Mouse (Mus musculus) intestine, embryonic 14.5 days (tissue): Measurements from ENCODE around the gene Daam1. TPM values are rescaled to one million over a fixed set of nuclear protein-coding genes. Genes with fewer than 3 reads are reported as not detected.

ENCODE experiments used
- ATAC-seq: fragments of 200-750 bp; cut with Nextera tagmentation; replicated peaks from 2 replicates; pipeline ENCODE4 v1.8.0; 2017; ENCODE audit warnings: low read depth, moderate number of reproducible peaks, moderate TSS enrichment, moderate library complexity; ENCODE audit not compliant: low FRiP score, low TSS enrichment
- DNase-seq: peaks from one replicate; pipeline ENCODE4 v3.0.0-alpha.2; 2018; ENCODE audit warnings: low spot score
- H3K27ac ChIP-seq: fragments of 300-500 bp; sonication (generic); 2 replicates; pipeline ENCODE4 v1.5.1; 2014; ENCODE audit warnings: low read depth, mild to moderate bottlenecking, control low read depth
- H3K27me3 ChIP-seq: fragments of 300-500 bp; sonication (generic); replicated peaks from 2 replicates; pipeline ENCODE4 v1.6.1; 2014; ENCODE audit warnings: low read length, control low read depth; ENCODE audit not compliant: control insufficient read depth, insufficient read depth
- H3K36me3 ChIP-seq: fragments of 300-500 bp; sonication (generic); 2 replicates; pipeline ENCODE4 v1.6.1; 2014; ENCODE audit warnings: low read length, control low read depth; ENCODE audit not compliant: control insufficient read depth, insufficient read depth
- H3K4me1 ChIP-seq: fragments of 300-500 bp; sonication (generic); replicated peaks from 2 replicates; pipeline ENCODE4 v1.6.1; 2014; ENCODE audit warnings: low read length, control low read depth, mixed read lengths; ENCODE audit not compliant: control insufficient read depth, insufficient read depth
- H3K4me2 ChIP-seq: fragments of 300-500 bp; sonication (generic); 2 replicates; pipeline ENCODE4 v1.6.1; 2014; ENCODE audit warnings: low read length
- H3K4me3 ChIP-seq: fragments of 300-500 bp; sonication (generic); 2 replicates; pipeline ENCODE4 v1.5.1; 2014; ENCODE audit warnings: low read depth, low read length, control low read depth, mixed read lengths
- H3K9ac ChIP-seq: fragments of 300-500 bp; sonication (generic); 2 replicates; pipeline ENCODE4 v1.6.1; 2014; ENCODE audit warnings: mild to moderate bottlenecking, low read length
- H3K9me3 ChIP-seq: fragments of 300-500 bp; sonication (generic); 2 replicates; pipeline ENCODE4 v1.6.1; 2016; ENCODE audit warnings: low read length, control low read depth; ENCODE audit not compliant: control insufficient read depth
- WGBS: fragments of 180-500 bp; shearing (Covaris S2); extraction: QIAGEN DNeasy Blood & Tissue Kit; methylation state at CpG from one replicate; pipeline ENCODE4 v1.1.7; 2014; 5-methylcytosine and 5-hydroxymethylcytosine counted together
- polyA plus RNA-seq: library from polyadenylated mRNA; unstranded; fragments of >200 nt; fragmentation: Nextera tagmentation; extraction: Ambion mirVana; gene quantifications from 2 replicates; pipeline ENCODE4 v1.2.1, GENCODE M21; 2014

Gene Daam1
- polyA plus RNA-seq, 1 experiment from 2014 or later = 15.6 TPM

DNA sequence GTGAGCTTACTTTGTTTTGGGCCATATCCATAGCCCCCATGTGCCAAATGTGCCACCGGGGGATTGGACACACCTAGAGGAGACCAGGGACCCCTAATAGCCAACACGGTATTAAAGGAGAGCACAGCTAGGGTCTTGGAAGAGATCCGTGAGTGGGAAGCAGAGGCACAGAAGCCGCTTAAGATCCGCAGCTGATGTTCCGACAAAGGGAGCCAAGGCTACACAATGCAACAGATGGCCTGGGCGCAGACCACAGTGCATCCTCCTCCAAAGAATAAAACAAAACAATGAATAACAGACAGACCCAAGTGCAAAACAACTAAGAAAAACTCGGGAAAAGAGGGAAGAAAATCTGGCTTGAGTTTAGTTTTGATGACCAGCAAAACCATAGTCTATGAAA lies 165.0 kb downstream of the Daam1 start:
- H3K4me1 ChIP-seq = no peaks in the 10 kb centered on the region
- no peak overlapping the region for H3K9ac ChIP-seq
- 87% methylated on average over 8 of the region's 8 CpGs for WGBS
- H3K4me2 ChIP-seq = no peak overlapping the region
- DNase-seq = no peak
- no peak overlapping the region for H3K27ac ChIP-seq
- H3K36me3 ChIP-seq = peaks cover 23% of the 10 kb centered on the region
- no peaks in the 10 kb centered on the region for H3K9me3 ChIP-seq
- ATAC-seq = no peak
- H3K27me3 ChIP-seq = no peaks in the 10 kb centered on the region
- no peak overlapping the region for H3K4me3 ChIP-seq

DNA sequence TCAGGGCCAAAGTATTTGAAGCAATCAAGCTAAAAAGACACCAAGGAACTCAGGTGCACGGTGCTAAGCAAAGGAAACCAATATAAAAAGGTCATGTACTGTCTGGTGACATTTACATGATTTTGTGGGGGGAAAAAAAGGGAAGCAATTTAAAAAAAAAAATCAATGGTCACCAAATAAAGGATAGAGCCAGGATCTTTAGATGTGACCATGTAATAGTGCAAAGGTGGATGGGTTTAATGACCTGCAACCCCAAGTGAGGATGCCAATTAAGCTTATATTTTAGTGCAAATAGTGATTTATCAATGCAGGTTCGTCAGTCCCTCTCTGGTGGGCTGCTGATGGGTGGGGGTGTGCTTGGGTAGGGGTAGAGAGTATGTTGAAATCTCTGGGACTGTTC lies 166.0 kb downstream of the Daam1 start:
- Histone ChIP-seq H3K36me3 (peaks cover 16% of the 10 kb centered on the region), H3K27ac (no peak overlapping the region), H3K4me3 (no peak overlapping the region), H3K9me3 (no peaks in the 10 kb centered on the region), H3K9ac (no peak overlapping the region), H3K4me2 (no peak overlapping the region), H3K4me1 (no peaks in the 10 kb centered on the region), H3K27me3 (no peaks in the 10 kb centered on the region)
- DNase-seq (no peak), ATAC-seq (no peak)
- 64% methylated on average over 2 of the region's 2 CpGs for WGBS

DNA sequence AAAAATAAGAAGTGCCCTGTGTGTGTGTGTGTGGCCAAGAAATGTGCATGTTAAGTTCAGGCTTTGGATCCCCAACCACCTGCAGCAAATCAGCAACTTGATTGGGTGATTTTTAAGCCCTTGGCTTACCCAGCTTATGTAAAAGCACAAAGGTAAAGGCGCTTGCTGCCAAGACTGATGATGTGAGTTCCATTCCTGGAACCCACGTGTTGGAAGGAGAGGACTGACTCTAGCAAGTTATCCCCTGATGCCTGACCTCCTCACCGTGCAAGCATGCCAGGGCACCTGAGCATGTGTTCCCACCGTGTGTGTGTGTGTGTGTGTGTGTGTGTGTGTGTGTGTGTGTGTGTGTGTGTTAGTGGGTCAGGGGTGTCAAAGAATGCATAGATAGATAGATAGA lies 166.5 kb downstream of the Daam1 start:
- Histone ChIP-seq H3K36me3 (peaks cover 16% of the 10 kb centered on the region), H3K4me2 (no peak overlapping the region), H3K4me3 (no peak overlapping the region), H3K4me1 (no peaks in the 10 kb centered on the region), H3K9ac (no peak overlapping the region), H3K9me3 (no peaks in the 10 kb centered on the region), H3K27ac (no peak overlapping the region), H3K27me3 (no peaks in the 10 kb centered on the region)
- DNase-seq = no peak
- ATAC-seq = no peak
- 77% methylated on average over 4 of the region's 4 CpGs for WGBS

DNA sequence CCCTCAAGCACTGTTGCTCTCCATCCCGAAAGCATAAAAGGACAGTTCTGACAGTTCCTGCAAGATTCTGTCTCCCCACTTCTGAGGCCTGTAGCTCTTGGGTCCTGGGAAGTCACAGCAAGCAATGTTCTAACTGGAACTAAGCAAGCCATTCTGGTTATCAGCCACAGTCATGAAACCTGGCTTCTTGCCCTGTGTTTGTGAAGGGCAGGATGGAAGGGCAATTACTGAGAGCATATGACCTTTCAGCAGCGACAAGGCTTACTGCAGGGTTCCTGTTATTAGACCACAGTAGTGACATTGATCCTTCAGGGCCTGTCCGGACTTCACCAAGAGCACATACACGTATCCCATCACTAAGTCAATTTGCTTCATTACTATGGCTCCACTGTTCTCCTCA lies 167.8 kb downstream of the Daam1 start:
- no peak overlapping the region for H3K27ac ChIP-seq
- 86% methylated on average over 4 of the region's 4 CpGs for WGBS
- no peaks in the 10 kb centered on the region for H3K4me1 ChIP-seq
- H3K9me3 ChIP-seq = no peaks in the 10 kb centered on the region
- H3K27me3 ChIP-seq = no peaks in the 10 kb centered on the region
- no peak overlapping the region for H3K4me3 ChIP-seq
- H3K36me3 ChIP-seq = 0 out of 2 replicates have a peak, but pooled peaks cover 4% of the 10 kb centered on the region
- no peak overlapping the region for H3K9ac ChIP-seq
- no peak overlapping the region for H3K4me2 ChIP-seq
- DNase-seq = no peak
- ATAC-seq = no peak

DNA sequence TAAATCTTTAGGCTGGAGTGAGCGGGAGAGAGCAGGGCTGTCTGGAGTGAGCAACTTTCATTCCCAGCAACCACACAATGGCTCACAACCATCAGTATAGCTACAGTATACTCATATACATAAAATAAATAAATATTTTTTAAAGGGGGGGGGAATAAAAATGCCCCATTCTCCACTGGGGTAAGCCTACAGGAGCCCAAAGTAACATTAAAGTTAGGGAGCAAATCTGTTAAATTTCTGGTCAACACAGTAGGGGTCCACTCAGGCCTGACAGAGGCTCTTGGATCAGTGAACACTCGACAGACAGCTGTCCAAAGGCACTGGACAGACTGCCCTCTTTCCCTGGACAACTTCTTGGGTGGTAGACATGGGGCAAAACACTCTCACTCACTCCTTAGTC lies 168.8 kb downstream of the Daam1 start:
- no peak for DNase-seq
- 99% methylated on average over 2 of the region's 2 CpGs for WGBS
- no peaks in the 10 kb centered on the region for H3K4me1 ChIP-seq
- H3K4me3 ChIP-seq = no peak overlapping the region
- no peaks in the 10 kb centered on the region for H3K36me3 ChIP-seq
- no peak overlapping the region for H3K27ac ChIP-seq
- no peak for ATAC-seq
- no peaks in the 10 kb centered on the region for H3K9me3 ChIP-seq
- H3K4me2 ChIP-seq = no peak overlapping the region
- no peak overlapping the region for H3K9ac ChIP-seq
- no peaks in the 10 kb centered on the region for H3K27me3 ChIP-seq

DNA sequence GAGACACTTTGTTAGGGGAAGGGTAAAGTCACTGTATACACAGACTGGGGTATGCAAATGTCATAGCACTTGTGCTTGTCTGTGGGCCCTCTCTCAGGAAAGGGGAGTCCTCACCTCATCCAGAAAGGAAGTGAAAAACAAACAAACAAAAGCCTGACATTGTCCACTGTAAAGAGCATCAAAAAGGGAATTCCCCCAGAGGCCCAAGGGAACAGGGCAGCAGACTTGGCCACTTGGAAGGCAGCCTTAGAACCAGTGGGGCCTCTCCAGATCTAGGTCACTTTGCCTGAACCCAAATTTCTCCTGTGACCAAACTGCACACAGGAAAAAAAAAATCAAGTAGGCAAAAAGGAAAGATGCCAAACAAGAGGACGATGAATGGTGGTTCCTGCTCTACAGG lies 170.9 kb downstream of the Daam1 start:
- H3K27me3 ChIP-seq = no peaks in the 10 kb centered on the region
- no peaks in the 10 kb centered on the region for H3K9me3 ChIP-seq
- H3K9ac ChIP-seq = no peak overlapping the region
- H3K4me1 ChIP-seq = no peaks in the 10 kb centered on the region
- ATAC-seq (no peak), DNase-seq (no peak)
- H3K4me3 ChIP-seq = no peak overlapping the region
- no peaks in the 10 kb centered on the region for H3K36me3 ChIP-seq
- H3K4me2 ChIP-seq = no peak overlapping the region
- no peak overlapping the region for H3K27ac ChIP-seq
- 70% methylated on average over 1 of the region's 1 CpGs for WGBS

DNA sequence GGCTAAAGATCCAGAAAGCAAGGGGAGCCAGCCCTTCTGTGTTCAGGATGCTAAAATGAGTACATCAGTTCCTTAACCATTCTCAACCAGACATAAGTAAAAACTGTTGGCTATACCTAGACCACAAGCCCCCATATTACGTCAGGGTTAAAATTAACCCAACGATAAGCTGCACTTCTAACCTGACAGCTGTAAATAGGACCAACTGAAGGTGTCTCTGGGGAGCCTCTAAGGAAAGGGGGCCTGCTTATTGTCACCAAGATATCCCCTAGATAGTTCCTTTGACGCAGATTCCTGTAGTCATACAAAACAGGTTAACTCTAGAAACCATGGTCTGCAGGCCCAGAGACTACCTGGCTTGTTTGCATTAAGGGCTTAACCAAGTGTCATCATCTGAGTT lies 174.4 kb downstream of the Daam1 start:
- DNase-seq = no peak
- Histone ChIP-seq H3K4me2 (no peak overlapping the region), H3K4me1 (no peaks in the 10 kb centered on the region), H3K9me3 (no peaks in the 10 kb centered on the region), H3K9ac (no peak overlapping the region), H3K27ac (no peak overlapping the region), H3K36me3 (no peaks in the 10 kb centered on the region), H3K4me3 (no peak overlapping the region), H3K27me3 (no peaks in the 10 kb centered on the region)
- ATAC-seq = no peak
- 63% methylated on average over 3 of the region's 3 CpGs for WGBS

DNA sequence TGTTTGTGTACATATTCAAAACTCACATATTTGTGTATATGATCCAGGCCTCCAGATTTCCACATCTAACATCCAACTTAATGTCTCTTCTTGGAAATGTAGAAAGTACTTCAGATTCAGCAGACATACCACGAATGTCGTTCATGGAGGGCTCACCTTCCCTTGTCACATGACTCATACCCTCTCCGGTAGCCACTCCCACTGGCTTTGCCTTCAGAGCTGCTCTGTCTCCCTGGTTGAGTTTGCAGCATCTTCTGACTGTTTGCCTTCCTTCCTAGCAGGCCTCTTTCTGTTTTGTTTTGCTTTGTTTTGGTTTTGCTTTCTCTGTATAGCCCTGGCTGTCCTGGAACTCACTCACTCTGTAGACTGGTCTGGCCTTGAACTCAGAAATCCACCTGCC lies 176.8 kb downstream of the Daam1 start:
- H3K4me2 ChIP-seq = no peak overlapping the region
- ATAC-seq = no peak
- no peaks in the 10 kb centered on the region for H3K27me3 ChIP-seq
- H3K27ac ChIP-seq = no peak overlapping the region
- H3K36me3 ChIP-seq = no peaks in the 10 kb centered on the region
- DNase-seq = no peak
- H3K9me3 ChIP-seq = no peaks in the 10 kb centered on the region
- H3K4me1 ChIP-seq = no peaks in the 10 kb centered on the region
- H3K4me3 ChIP-seq = no peak overlapping the region
- 85% methylated on average over 3 of the region's 3 CpGs for WGBS
- H3K9ac ChIP-seq = no peak overlapping the region

DNA sequence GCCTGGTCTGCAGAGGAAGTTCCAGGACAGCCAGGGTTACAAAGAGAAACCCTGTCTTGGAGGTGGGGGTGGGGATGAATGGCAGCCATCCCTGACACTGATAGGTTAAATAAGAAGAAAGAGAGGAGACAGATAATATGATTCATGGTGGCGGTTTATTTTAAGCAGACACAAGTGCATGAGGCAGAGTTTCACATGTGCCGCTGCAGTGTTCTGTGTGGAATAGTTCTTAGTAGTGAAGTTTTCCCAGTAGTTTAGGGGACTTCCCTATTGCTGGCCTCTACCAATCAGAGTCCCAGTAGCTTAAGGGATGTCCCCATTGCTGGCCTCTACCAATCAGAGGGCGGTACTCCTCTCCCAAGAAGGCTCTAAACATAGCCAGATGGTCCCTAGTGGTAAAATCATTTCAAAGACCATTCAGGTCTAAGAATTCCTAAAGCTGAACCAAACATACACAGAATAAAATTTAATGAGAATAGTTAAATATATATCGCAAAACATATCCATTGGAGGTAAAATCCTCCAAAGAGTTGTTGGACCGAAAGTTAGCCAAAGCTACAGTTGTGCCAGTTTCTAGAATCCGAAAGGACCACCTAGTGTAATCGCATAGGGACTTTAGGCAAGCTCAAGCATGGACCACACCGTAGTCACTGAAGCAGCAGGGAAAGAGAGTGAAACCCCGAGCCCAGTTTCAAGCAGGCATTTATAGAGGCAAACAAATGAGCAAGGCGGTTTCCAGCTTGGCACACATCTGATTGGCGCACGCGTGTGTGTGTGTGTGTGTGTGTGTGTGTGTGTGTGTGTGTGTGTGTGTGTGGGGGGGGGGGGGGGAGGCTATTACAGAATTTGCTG lies 178.4 kb downstream of the Daam1 start:
- 90% methylated on average over 13 of the region's 13 CpGs for WGBS
- Histone ChIP-seq H3K9ac (no peak overlapping the region), H3K9me3 (no peaks in the 10 kb centered on the region), H3K27ac (no peak overlapping the region), H3K4me2 (no peak overlapping the region), H3K4me3 (no peak overlapping the region), H3K4me1 (no peaks in the 10 kb centered on the region), H3K27me3 (no peaks in the 10 kb centered on the region), H3K36me3 (no peaks in the 10 kb centered on the region)
- ATAC-seq (no peak), DNase-seq (no peak)
